Mouse (Mus musculus): ENCODE results near the gene Abo.

GRCm38 (mm10) chr2:26862856-26863255 is 1.9 kb downstream of the Abo start:
- TF ChIP-seq NELFE (IDR thresholded peaks at IDR 0.05; ENCODE audit: low read depth, low read length) (no peak), TCF12 (IDR thresholded peaks at IDR 0.05; ENCODE audit: low read depth, low read length) (no peak)
